Mouse (Mus musculus): ENCODE data around the gene Tet3. TPM values are rescaled to one million over a fixed set of nuclear protein-coding genes. Genes with fewer than 3 reads are reported as not detected.

Tet3 gene
- polyA plus RNA-seq, 1 experiment = 46.8 TPM

DNA sequence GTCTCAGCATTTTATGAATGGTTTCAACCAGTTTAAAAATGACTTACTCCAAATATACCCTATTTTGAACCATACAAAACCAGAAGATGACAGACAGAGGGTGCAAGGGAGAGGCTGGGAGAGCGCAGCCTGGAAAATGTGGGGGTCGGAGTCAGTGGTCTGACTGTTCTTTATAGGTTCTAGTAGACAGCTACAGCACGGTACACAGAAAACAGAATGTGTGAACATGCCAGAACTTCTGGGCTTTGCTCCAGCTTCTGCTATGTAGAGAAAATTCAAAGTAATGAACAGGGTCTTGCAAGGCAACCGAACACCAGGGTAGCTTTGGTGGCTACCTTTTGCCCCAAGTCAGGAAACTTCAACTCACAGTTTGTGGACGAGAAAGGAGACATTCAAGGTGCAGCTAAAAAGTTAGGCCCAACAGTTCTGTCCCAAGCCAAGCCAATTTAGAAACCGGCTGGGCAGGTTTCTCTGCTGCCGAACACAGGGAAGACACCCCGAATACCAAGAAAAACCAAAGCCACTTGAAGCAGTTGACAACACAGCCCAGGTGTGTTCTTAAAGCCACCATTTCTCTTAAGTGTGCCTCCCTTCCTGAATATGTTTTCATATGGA lies 66.6 kb downstream of the Tet3 start:
- TF ChIP-seq POLR2A (IDR thresholded peaks at IDR 0.05; ENCODE audit: borderline replicate concordance, low read depth, low read length) (no peak), CTCF (IDR thresholded peaks at IDR 0.05; ENCODE audit: low read depth, low read length) (no peak)
- no peaks in the 10 kb centered on the region for H3K4me1 ChIP-seq (ENCODE audit: control insufficient read depth, insufficient read depth, low read length)
- H3K27ac ChIP-seq (ENCODE audit: insufficient read depth, low read depth, low read length) = no peak overlapping the region
- H3K4me3 ChIP-seq (ENCODE audit: insufficient read depth, low read length) = no peak overlapping the region

DNA sequence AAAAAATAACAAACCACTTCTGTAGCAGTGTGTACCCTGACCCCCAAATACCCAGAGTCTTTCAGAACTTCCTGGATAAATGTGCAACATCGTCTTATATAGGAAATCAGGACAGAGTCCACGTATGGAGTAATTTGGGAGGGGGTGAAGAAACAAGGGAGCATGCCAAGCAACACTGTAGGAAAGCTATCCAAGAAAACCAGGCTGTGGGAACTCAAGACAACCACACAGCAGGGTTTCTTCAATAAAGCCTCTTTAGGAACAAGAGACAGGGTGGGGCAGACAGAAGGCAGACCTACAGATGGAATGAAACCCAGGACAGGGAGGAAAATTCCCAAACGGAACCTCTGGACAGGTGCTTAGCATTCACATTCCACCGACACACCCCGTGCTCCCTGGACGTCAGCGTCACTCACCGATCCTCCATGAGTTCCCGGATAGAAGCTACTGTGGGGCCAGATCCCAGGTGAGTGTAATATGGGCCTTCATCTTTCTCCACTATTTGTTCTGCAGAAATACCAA lies 73.3 kb downstream of the Tet3 start:
- TF ChIP-seq POLR2A (IDR thresholded peaks at IDR 0.05; ENCODE audit: borderline replicate concordance, low read depth, low read length) (no peak), CTCF (IDR thresholded peaks at IDR 0.05; ENCODE audit: low read depth, low read length) (no peak)
- H3K4me1 ChIP-seq (ENCODE audit: control insufficient read depth, insufficient read depth, low read length) = peaks cover 26% of the 10 kb centered on the region
- H3K4me3 ChIP-seq (ENCODE audit: insufficient read depth, low read length) = no peak overlapping the region
- no peak overlapping the region for H3K27ac ChIP-seq (ENCODE audit: insufficient read depth, low read depth, low read length)

DNA sequence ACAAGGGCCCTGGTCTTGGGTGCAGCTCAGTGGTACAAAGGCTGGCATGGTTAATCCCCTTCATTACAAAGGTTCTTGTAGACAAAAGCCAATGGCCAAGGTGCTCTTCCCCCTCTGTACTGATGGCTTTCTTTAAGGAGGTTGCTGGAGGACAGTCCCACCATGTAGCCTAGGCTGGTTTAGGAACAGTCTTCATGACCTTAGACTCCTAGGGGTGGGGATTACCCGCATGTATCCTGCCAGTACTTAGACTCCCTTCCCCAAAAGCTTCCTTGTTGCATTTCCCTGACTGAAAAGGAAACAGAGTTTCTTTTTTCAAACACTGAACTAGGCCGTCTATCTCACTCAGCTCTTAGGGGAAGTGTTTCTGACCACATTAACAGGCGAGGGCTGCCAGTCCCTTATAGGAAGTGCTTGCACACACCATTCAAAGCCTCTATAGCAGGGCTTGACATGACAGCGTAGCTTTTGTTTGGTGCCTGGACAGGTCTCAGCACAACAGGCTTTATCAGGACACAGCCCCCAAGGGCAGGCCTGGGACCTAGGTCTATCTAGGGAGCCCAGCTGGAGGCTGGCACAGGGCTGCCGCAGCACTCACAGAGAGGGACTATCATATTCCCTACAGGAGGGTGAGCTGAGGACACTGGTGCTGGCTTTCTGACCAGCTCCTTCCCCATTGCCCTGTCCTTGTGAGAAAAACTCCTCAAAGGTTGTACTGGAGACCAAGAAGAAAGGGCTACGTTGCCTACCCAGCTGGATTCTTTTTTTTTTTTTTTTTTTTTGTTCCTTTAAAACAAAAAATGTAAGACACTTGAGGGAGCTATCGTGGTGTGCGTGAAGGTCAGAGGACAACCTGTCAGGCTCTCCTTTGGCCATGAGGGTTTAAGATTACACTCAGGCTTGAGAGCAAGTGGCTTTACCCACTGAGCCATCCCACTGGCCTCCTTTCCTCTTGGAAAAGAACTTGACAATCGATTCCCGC lies 77.1 kb downstream of the Tet3 start:
- no peak for TF ChIP-seq POLR2A (IDR thresholded peaks at IDR 0.05; ENCODE audit: borderline replicate concordance, low read depth, low read length)
- peak overlapping the region; percentile 80 for H3K27ac ChIP-seq (ENCODE audit: insufficient read depth, low read depth, low read length)
- peaks cover 29% of the 10 kb centered on the region for H3K4me1 ChIP-seq (ENCODE audit: control insufficient read depth, insufficient read depth, low read length)
- no peak overlapping the region for H3K4me3 ChIP-seq (ENCODE audit: insufficient read depth, low read length)

GRCm38 (mm10) chr6:83373704-83374300 lies 85.1 kb downstream of the Tet3 start:
- Histone ChIP-seq H3K4me1 (ENCODE audit: control insufficient read depth, insufficient read depth, low read length) (no peaks in the 10 kb centered on the region), H3K27ac (ENCODE audit: insufficient read depth, low read depth, low read length) (no peak overlapping the region), H3K4me3 (ENCODE audit: insufficient read depth, low read length) (no peak overlapping the region)
- no peak for TF ChIP-seq CTCF (IDR thresholded peaks at IDR 0.05; ENCODE audit: low read depth, low read length)
- no peak for TF ChIP-seq POLR2A (IDR thresholded peaks at IDR 0.05; ENCODE audit: borderline replicate concordance, low read depth, low read length)

DNA sequence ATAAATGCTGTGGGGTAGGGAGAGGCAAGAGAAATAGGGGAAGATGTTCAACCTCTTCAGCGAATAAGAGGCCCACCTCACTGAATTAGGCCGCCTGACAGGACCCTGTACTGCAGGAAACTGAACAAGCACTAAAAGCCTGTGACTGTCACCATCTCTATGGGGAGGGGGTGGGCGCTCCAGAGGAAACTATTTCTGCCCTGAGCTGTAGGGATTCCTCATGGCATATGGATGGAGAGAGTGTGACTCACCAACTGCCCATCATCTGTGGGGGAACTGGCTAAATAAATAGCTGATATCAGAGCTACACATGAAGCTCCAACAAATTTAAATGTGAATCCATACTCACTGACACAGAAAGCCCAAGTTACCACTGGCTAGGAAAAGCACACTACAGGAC lies 87.5 kb downstream of the Tet3 start:
- H3K4me1 ChIP-seq (ENCODE audit: control insufficient read depth, insufficient read depth, low read length) = no peaks in the 10 kb centered on the region
- no peak overlapping the region for H3K4me3 ChIP-seq (ENCODE audit: insufficient read depth, low read length)
- H3K27ac ChIP-seq (ENCODE audit: insufficient read depth, low read depth, low read length) = no peak overlapping the region
- TF ChIP-seq POLR2A (IDR thresholded peaks at IDR 0.05; ENCODE audit: borderline replicate concordance, low read depth, low read length) (no peak), CTCF (IDR thresholded peaks at IDR 0.05; ENCODE audit: low read depth, low read length) (no peak)

GRCm38 (mm10) chr6:83370316-83370965 lies 88.4 kb downstream of the Tet3 start:
- Histone ChIP-seq H3K4me3 (ENCODE audit: insufficient read depth, low read length) (no peak overlapping the region), H3K27ac (ENCODE audit: insufficient read depth, low read depth, low read length) (no peak overlapping the region), H3K4me1 (ENCODE audit: control insufficient read depth, insufficient read depth, low read length) (no peaks in the 10 kb centered on the region)
- no peak for TF ChIP-seq CTCF (IDR thresholded peaks at IDR 0.05; ENCODE audit: low read depth, low read length)
- no peak for TF ChIP-seq POLR2A (IDR thresholded peaks at IDR 0.05; ENCODE audit: borderline replicate concordance, low read depth, low read length)

- no peak for TF ChIP-seq CTCF (IDR thresholded peaks at IDR 0.05; ENCODE audit: low read depth, low read length)
- TF ChIP-seq POLR2A (IDR thresholded peaks at IDR 0.05; ENCODE audit: borderline replicate concordance, low read depth, low read length) = no peak
- Histone ChIP-seq H3K4me3 (ENCODE audit: insufficient read depth, low read length) (no peak overlapping the region), H3K27ac (ENCODE audit: insufficient read depth, low read depth, low read length) (no peak overlapping the region), H3K4me1 (ENCODE audit: control insufficient read depth, insufficient read depth, low read length) (no peaks in the 10 kb centered on the region)
These were observed 95.8 kb downstream of the Tet3 start for GRCm38 (mm10) chr6:83363075-83363474.

DNA sequence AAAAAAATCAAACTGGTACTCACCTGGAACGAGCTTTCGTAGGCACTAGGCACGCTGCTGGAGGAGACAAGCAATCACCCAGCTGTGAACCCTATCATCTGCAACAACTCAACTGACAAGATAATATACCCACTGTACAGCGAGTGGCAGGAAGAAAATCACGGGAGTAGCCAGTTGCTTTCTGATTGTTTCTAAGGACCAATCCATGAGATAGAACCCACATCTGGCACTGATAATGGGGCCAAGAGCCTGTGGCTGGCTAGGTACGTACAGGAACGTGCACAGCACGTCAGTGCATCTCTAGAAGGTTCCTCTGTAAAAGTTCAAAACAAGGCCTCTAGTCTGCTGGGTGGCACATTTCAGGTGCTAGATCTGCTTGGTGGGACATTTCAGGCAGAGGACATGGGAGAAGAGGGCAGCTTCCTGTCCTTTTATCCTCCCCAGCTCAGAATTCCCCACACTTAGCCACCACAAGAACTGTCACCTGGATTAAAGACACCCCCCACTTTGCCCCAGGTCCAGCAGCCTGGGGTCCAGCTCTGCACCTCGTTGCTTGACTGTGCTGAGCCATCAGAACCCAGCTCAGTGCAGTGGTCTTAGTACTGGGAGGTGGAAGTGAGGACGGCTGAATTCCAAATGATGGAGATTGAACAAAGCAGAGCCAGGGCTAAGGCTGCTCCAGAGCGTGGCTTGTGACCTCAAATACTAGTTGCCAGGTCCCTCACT lies 97.2 kb downstream of the Tet3 start:
- Histone ChIP-seq H3K4me1 (ENCODE audit: control insufficient read depth, insufficient read depth, low read length) (no peaks in the 10 kb centered on the region), H3K27ac (ENCODE audit: insufficient read depth, low read depth, low read length) (no peak overlapping the region), H3K4me3 (ENCODE audit: insufficient read depth, low read length) (no peak overlapping the region)
- no peak for TF ChIP-seq POLR2A (IDR thresholded peaks at IDR 0.05; ENCODE audit: borderline replicate concordance, low read depth, low read length)
- TF ChIP-seq CTCF (IDR thresholded peaks at IDR 0.05; ENCODE audit: low read depth, low read length) = no peak

GRCm38 (mm10) chr6:83357436-83357835 lies 101.4 kb downstream of the Tet3 start:
- Histone ChIP-seq H3K4me3 (ENCODE audit: insufficient read depth, low read length) (no peak overlapping the region), H3K27ac (ENCODE audit: insufficient read depth, low read depth, low read length) (no peak overlapping the region), H3K4me1 (ENCODE audit: control insufficient read depth, insufficient read depth, low read length) (no peaks in the 10 kb centered on the region)
- TF ChIP-seq CTCF (IDR thresholded peaks at IDR 0.05; ENCODE audit: low read depth, low read length) (no peak), POLR2A (IDR thresholded peaks at IDR 0.05; ENCODE audit: borderline replicate concordance, low read depth, low read length) (no peak)
